Mouse (Mus musculus): ENCODE data around the gene Sptssb. TPM values are rescaled to one million over a fixed set of nuclear protein-coding genes. Genes with fewer than 3 reads are reported as not detected.

The Sptssb gene
- polyA plus RNA-seq, 1 experiment from 2014 or later, result 0.21 TPM

DNA sequence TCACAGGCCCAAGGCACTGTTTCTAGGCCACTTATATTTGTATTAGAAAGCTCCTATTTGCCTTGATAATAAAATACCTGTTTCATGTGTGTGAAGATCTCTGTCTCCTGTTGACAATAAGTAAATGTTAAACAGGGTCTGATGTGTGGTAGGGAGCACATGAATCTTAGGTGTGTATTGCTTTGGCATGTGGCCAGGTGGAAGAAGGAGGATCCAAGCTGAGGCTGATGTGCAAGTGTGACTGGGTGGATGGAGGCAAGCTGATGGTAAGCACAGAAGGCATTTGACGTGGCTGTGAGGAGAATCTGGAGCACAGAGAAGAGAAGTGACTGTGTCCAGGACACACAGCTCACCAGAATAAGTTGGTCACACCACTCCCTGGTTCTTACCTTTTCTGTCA lies 60.6 kb downstream of the Sptssb start:
- DNase-seq (ENCODE audit: low spot score) (no peak), ATAC-seq (ENCODE audit: insufficient number of reproducible peaks, low FRiP score, low TSS enrichment, low read depth) (no peak)
- Histone ChIP-seq H3K36me3 (ENCODE audit: control insufficient read depth, insufficient read depth, low read length) (no peaks in the 10 kb centered on the region), H3K9me3 (ENCODE audit: control insufficient read depth, low read length) (no peaks in the 10 kb centered on the region), H3K4me2 (ENCODE audit: low read depth, severe bottlenecking) (no peak overlapping the region), H3K27me3 (ENCODE audit: control insufficient read depth, insufficient read depth, low read length) (no peaks in the 10 kb centered on the region), H3K9ac (ENCODE audit: low read length) (no peak overlapping the region), H3K27ac (replicated peaks; ENCODE audit: low read depth, low read length) (no peak overlapping the region), H3K4me1 (ENCODE audit: control insufficient read depth, insufficient read depth, low read length) (no peaks in the 10 kb centered on the region), H3K4me3 (ENCODE audit: low read depth, low read length) (no peak overlapping the region)
- WGBS, result 75% methylated on average over 1 of the region's 1 CpGs

DNA sequence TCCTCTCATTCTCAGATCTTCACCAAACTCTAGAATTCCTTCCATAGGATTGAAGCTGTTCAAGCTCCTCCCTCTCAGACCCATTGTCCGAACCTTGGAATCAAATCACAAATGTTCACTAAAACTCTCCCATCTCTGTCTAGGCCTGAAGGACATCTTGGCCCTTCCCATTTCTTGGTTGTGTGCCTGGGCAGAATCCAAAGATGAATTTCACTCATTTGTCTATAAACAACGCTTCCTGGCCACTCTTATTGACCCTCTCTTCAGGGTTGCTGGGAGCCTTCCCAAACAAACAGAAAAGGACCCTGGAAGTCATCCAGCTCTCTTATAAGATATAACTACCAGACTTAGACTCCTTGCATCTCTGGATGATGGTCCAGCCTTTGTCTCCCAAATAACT lies 61.8 kb downstream of the Sptssb start:
- no peaks in the 10 kb centered on the region for H3K36me3 ChIP-seq (ENCODE audit: control insufficient read depth, insufficient read depth, low read length)
- no peak overlapping the region for H3K9ac ChIP-seq (ENCODE audit: low read length)
- 85% methylated on average over 2 of the region's 2 CpGs for WGBS
- no peak overlapping the region for H3K4me2 ChIP-seq (ENCODE audit: low read depth, severe bottlenecking)
- no peak overlapping the region for H3K4me3 ChIP-seq (ENCODE audit: low read depth, low read length)
- H3K27ac ChIP-seq (replicated peaks; ENCODE audit: low read depth, low read length), result no peak overlapping the region
- H3K9me3 ChIP-seq (ENCODE audit: control insufficient read depth, low read length), result no peaks in the 10 kb centered on the region
- ATAC-seq (ENCODE audit: insufficient number of reproducible peaks, low FRiP score, low TSS enrichment, low read depth) (no peak), DNase-seq (ENCODE audit: low spot score) (no peak)
- H3K27me3 ChIP-seq (ENCODE audit: control insufficient read depth, insufficient read depth, low read length), result no peaks in the 10 kb centered on the region
- H3K4me1 ChIP-seq (ENCODE audit: control insufficient read depth, insufficient read depth, low read length), result no peaks in the 10 kb centered on the region

GRCm38 (mm10) chr3:69797533-69797932 lies 62.2 kb downstream of the Sptssb start:
- H3K9me3 ChIP-seq (ENCODE audit: control insufficient read depth, low read length), result no peaks in the 10 kb centered on the region
- no peak for DNase-seq (ENCODE audit: low spot score)
- 79% methylated on average over 4 of the region's 4 CpGs for WGBS
- no peaks in the 10 kb centered on the region for H3K36me3 ChIP-seq (ENCODE audit: control insufficient read depth, insufficient read depth, low read length)
- no peak overlapping the region for H3K9ac ChIP-seq (ENCODE audit: low read length)
- H3K4me3 ChIP-seq (ENCODE audit: low read depth, low read length), result no peak overlapping the region
- H3K4me2 ChIP-seq (ENCODE audit: low read depth, severe bottlenecking), result no peak overlapping the region
- H3K27me3 ChIP-seq (ENCODE audit: control insufficient read depth, insufficient read depth, low read length), result no peaks in the 10 kb centered on the region
- H3K27ac ChIP-seq (replicated peaks; ENCODE audit: low read depth, low read length), result no peak overlapping the region
- H3K4me1 ChIP-seq (ENCODE audit: control insufficient read depth, insufficient read depth, low read length), result no peaks in the 10 kb centered on the region
- ATAC-seq (ENCODE audit: insufficient number of reproducible peaks, low FRiP score, low TSS enrichment, low read depth), result no peak

- DNase-seq (ENCODE audit: low spot score), result no peak
- H3K4me2 ChIP-seq (ENCODE audit: low read depth, severe bottlenecking), result no peak overlapping the region
- ATAC-seq (ENCODE audit: insufficient number of reproducible peaks, low FRiP score, low TSS enrichment, low read depth), result no peak
- no peak overlapping the region for H3K4me3 ChIP-seq (ENCODE audit: low read depth, low read length)
- no peaks in the 10 kb centered on the region for H3K4me1 ChIP-seq (ENCODE audit: control insufficient read depth, insufficient read depth, low read length)
- no peak overlapping the region for H3K27ac ChIP-seq (replicated peaks; ENCODE audit: low read depth, low read length)
- no peak overlapping the region for H3K9ac ChIP-seq (ENCODE audit: low read length)
- H3K36me3 ChIP-seq (ENCODE audit: control insufficient read depth, insufficient read depth, low read length), result no peaks in the 10 kb centered on the region
- 64% methylated on average over 3 of the region's 3 CpGs for WGBS
- H3K9me3 ChIP-seq (ENCODE audit: control insufficient read depth, low read length), result no peaks in the 10 kb centered on the region
- no peaks in the 10 kb centered on the region for H3K27me3 ChIP-seq (ENCODE audit: control insufficient read depth, insufficient read depth, low read length)
These were observed 66.8 kb downstream of the Sptssb start for GRCm38 (mm10) chr3:69792823-69793417.

GRCm38 (mm10) chr3:69779246-69779796 lies 80.4 kb downstream of the Sptssb start:
- no peaks in the 10 kb centered on the region for H3K9me3 ChIP-seq (ENCODE audit: control insufficient read depth, low read length)

DNA sequence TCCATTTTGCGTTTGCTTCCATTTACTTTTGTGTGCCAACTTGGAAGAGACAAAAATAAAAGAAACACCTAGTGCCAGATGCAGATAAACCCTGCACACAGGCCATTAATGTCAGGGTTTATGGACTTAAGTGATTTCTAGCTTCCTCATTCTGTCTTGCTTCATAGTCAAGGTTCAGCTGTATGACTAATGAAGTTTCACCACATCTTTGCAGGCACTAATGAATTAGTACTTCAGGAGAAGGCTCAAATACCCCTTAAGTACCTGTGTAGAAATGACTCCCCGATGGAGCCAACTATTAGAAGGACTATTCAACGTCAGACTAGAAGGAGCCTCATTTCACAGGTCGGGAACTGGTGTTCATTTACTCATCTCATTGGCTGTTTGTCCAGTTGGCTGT lies 86.4 kb downstream of the Sptssb start:
- Histone ChIP-seq H3K27me3 (ENCODE audit: control insufficient read depth, insufficient read depth, low read length) (no peaks in the 10 kb centered on the region), H3K4me1 (ENCODE audit: control insufficient read depth, insufficient read depth, low read length) (no peaks in the 10 kb centered on the region), H3K36me3 (ENCODE audit: control insufficient read depth, insufficient read depth, low read length) (no peaks in the 10 kb centered on the region), H3K4me3 (ENCODE audit: low read depth, low read length) (no peak overlapping the region), H3K27ac (replicated peaks; ENCODE audit: low read depth, low read length) (no peak overlapping the region), H3K9me3 (ENCODE audit: control insufficient read depth, low read length) (no peaks in the 10 kb centered on the region), H3K9ac (ENCODE audit: low read length) (no peak overlapping the region), H3K4me2 (ENCODE audit: low read depth, severe bottlenecking) (no peak overlapping the region)
- no peak for DNase-seq (ENCODE audit: low spot score)
- WGBS, result 54% methylated on average over 4 of the region's 4 CpGs
- ATAC-seq (ENCODE audit: insufficient number of reproducible peaks, low FRiP score, low TSS enrichment, low read depth), result no peak

More at GRCm38 (mm10) chr3:69779246-69779796, 80.4 kb downstream of the Sptssb start:
- H3K4me3 ChIP-seq (ENCODE audit: low read depth, low read length), result no peak overlapping the region
- H3K27me3 ChIP-seq (ENCODE audit: control insufficient read depth, insufficient read depth, low read length), result no peaks in the 10 kb centered on the region
- ATAC-seq (ENCODE audit: insufficient number of reproducible peaks, low FRiP score, low TSS enrichment, low read depth), result no peak
- H3K4me2 ChIP-seq (ENCODE audit: low read depth, severe bottlenecking), result no peak overlapping the region
- H3K9ac ChIP-seq (ENCODE audit: low read length), result no peak overlapping the region
- WGBS, result 75% methylated on average over 4 of the region's 4 CpGs
- no peak overlapping the region for H3K27ac ChIP-seq (replicated peaks; ENCODE audit: low read depth, low read length)
- no peak for DNase-seq (ENCODE audit: low spot score)
- no peaks in the 10 kb centered on the region for H3K4me1 ChIP-seq (ENCODE audit: control insufficient read depth, insufficient read depth, low read length)
- no peaks in the 10 kb centered on the region for H3K36me3 ChIP-seq (ENCODE audit: control insufficient read depth, insufficient read depth, low read length)

Other genes starting within 250 kb of the Sptssb start
- gene Nmd3, start 138.0 kb downstream of the Sptssb start, polyA plus RNA-seq (2014; fragmentation: Nextera tagmentation; extraction: Ambion mirVana), result 140 and 145 TPM in 2 replicates
- gene Otol1, start 147.7 kb upstream of the Sptssb start, polyA plus RNA-seq (2014; fragmentation: Nextera tagmentation; extraction: Ambion mirVana), result not detected in 2 replicates

All from limb, embryonic 11.5 days (tissue).